Mouse (Mus musculus) MEL (cell line): ENCODE results near the gene Olfr6. TPM values are rescaled to one million over a fixed set of nuclear protein-coding genes. Genes with fewer than 3 reads are reported as not detected.

Experiments
- DNase-seq: peaks from one replicate; pipeline ENCODE4 v3.0.0; 2011; ENCODE audit warnings: low read depth, low spot score
- H3K27ac ChIP-seq: 2 replicates; pipeline ENCODE4 v1.5.1; 2012; ENCODE audit warnings: low read depth, mild to moderate bottlenecking, control low read depth, low read length, moderate library complexity; ENCODE audit not compliant: control insufficient read depth
- H3K27me3 ChIP-seq, 2 experiments: fragments of 150-350 bp in 1 of 2; sonication (generic) in 1 of 2; 2 replicates each; pipeline ENCODE4 v1.6.1; 2012; ENCODE audit warnings: low read length in 2 of 2, mild to moderate bottlenecking in 2 of 2, improper control_type of control experiment in 1 of 2, moderate library complexity in 1 of 2; ENCODE audit not compliant: insufficient read depth in 2 of 2, control insufficient read depth in 1 of 2
- H3K36me3 ChIP-seq, 2 experiments: 2 replicates each; pipeline ENCODE4 v1.6.1; 2012 to 2014; ENCODE audit warnings: low read length in 2 of 2, improper control_type of control experiment in 1 of 2, inconsistent platforms in 1 of 2, mild to moderate bottlenecking in 1 of 2; ENCODE audit not compliant: insufficient read depth in 2 of 2, control insufficient read depth in 1 of 2
- H3K4me1 ChIP-seq, 2 experiments: fragments of 150-350 bp in 1 of 2; sonication (generic) in 1 of 2; 2 replicates each; pipeline ENCODE4 v1.6.1; 2012; ENCODE audit warnings: low read length in 2 of 2, improper control_type of control experiment in 1 of 2, mild to moderate bottlenecking in 1 of 2; ENCODE audit not compliant: insufficient read depth in 2 of 2, control insufficient read depth in 1 of 2
- H3K4me3 ChIP-seq, 2 experiments: fragments of 150-350 bp in 1 of 2; sonication (generic) in 1 of 2; 2 replicates each; pipeline ENCODE4 v1.5.1; 2012; ENCODE audit warnings: low read depth in 2 of 2, low read length in 2 of 2, mild to moderate bottlenecking in 2 of 2, moderate library complexity in 2 of 2, control low read depth in 1 of 2, improper control_type of control experiment in 1 of 2; ENCODE audit not compliant: control insufficient read depth in 1 of 2, insufficient read depth in 1 of 2
- H3K79me2 ChIP-seq: 2 replicates; pipeline ENCODE4 v1.6.1; 2012; ENCODE audit warnings: mild to moderate bottlenecking, low read length, moderate library complexity; ENCODE audit not compliant: control insufficient read depth, poor library complexity, insufficient read depth
- H3K9ac ChIP-seq: 2 replicates; pipeline ENCODE4 v1.6.1; 2012; ENCODE audit warnings: low read depth, mild to moderate bottlenecking, control low read depth, low read length, moderate library complexity; ENCODE audit not compliant: control insufficient read depth, poor library complexity, severe bottlenecking
- H3K9me3 ChIP-seq: fragments of 150-350 bp; sonication (generic); replicated peaks from 2 replicates; pipeline ENCODE4 v1.6.1; 2012; ENCODE audit warnings: mild to moderate bottlenecking, low read length, improper control_type of control experiment, moderate library complexity; ENCODE audit not compliant: insufficient read depth
- CTCF ChIP-seq, 3 experiments: IDR thresholded peaks in 2 of 3; conservative IDR thresholded peaks in 1 of 3; 2 replicates each; pipeline ENCODE4 v1.5.1; 2011 to 2012; ENCODE audit warnings: low read length in 3 of 3, low read depth in 2 of 3, mild to moderate bottlenecking in 2 of 3, improper control_type of control experiment in 1 of 3, inconsistent platforms in 1 of 3, mixed read lengths in 1 of 3, moderate library complexity in 1 of 3; ENCODE audit not compliant: control insufficient read depth in 1 of 3, insufficient read depth in 1 of 3, poor library complexity in 1 of 3, severe bottlenecking in 1 of 3
- EP300 ChIP-seq, 2 experiments: IDR thresholded peaks; 2 replicates each; pipeline ENCODE4 v1.6.1; 2011; ENCODE audit warnings: improper control_type of control experiment in 2 of 2, low read length in 2 of 2, low read depth in 1 of 2, mild to moderate bottlenecking in 1 of 2
- ETS1 ChIP-seq: IDR thresholded peaks from 2 replicates; pipeline ENCODE4 v1.6.1; 2012; ENCODE audit warnings: low read depth, mild to moderate bottlenecking, inconsistent platforms, low read length, improper control_type of control experiment, moderate library complexity
- GATA1 ChIP-seq: IDR thresholded peaks from 2 replicates; pipeline ENCODE4 v1.6.1; 2011; ENCODE audit warnings: low read depth, low read length, improper control_type of control experiment
- MAZ ChIP-seq: IDR thresholded peaks from 2 replicates; pipeline ENCODE4 v1.6.1; 2012; ENCODE audit warnings: low read depth, mild to moderate bottlenecking, inconsistent platforms, low read length, improper control_type of control experiment
- MEF2A ChIP-seq: IDR thresholded peaks from 2 replicates; pipeline ENCODE4 v1.6.1; 2014; ENCODE audit warnings: low read depth, mild to moderate bottlenecking, inconsistent platforms, low read length, improper control_type of control experiment; ENCODE audit not compliant: poor library complexity, insufficient replicate concordance, severe bottlenecking; ENCODE audit errors: extremely low read depth
- MYB ChIP-seq: IDR thresholded peaks from 2 replicates; pipeline ENCODE4 v1.6.1; 2011; ENCODE audit warnings: mild to moderate bottlenecking, low read depth, low read length, improper control_type of control experiment
- RCOR1 ChIP-seq: IDR thresholded peaks from 2 replicates; pipeline ENCODE4 v1.6.1; 2012; ENCODE audit warnings: low read depth, mild to moderate bottlenecking, inconsistent platforms, low read length, improper control_type of control experiment
- SIN3A ChIP-seq: IDR thresholded peaks from 2 replicates; pipeline ENCODE4 v1.6.1; 2012; ENCODE audit warnings: low read length, improper control_type of control experiment, inconsistent platforms
- TAL1 ChIP-seq: IDR thresholded peaks from 2 replicates; pipeline ENCODE4 v1.6.1; 2012; ENCODE audit warnings: mild to moderate bottlenecking, inconsistent platforms, low read length, moderate library complexity, mixed read lengths
- TCF12 ChIP-seq: IDR thresholded peaks from 2 replicates; pipeline ENCODE4 v1.6.1; 2014; ENCODE audit warnings: low read depth, mild to moderate bottlenecking, inconsistent platforms, low read length, improper control_type of control experiment, moderate library complexity
- ZKSCAN1 ChIP-seq: IDR thresholded peaks from 2 replicates; pipeline ENCODE4 v1.6.1; 2012; ENCODE audit warnings: low read depth, mild to moderate bottlenecking, inconsistent platforms, low read length, improper control_type of control experiment, moderate library complexity
- ZMIZ1 ChIP-seq: IDR thresholded peaks from 2 replicates; pipeline ENCODE4 v1.6.1; 2012; ENCODE audit warnings: low read depth, mild to moderate bottlenecking, inconsistent platforms, low read length, improper control_type of control experiment, moderate library complexity
- polyA plus RNA-seq, 2 experiments: library from polyadenylated mRNA; stranded (reverse) in 1 of 2; unstranded in 1 of 2; fragments of >175 nt in 1 of 2; fragments of >200 nt in 1 of 2; gene quantifications; 2 replicates each; pipeline versions ENCODE4 v1.2.1 to v1.2.4; 2012; ENCODE audit warnings: low replicate concordance in 2 of 2, low read depth in 1 of 2; ENCODE audit not compliant: insufficient read length in 2 of 2, insufficient read depth in 1 of 2, missing spikeins in 1 of 2
- total RNA-seq: library from RNA; depleted of rRNA; stranded (reverse); fragments of 300-350 nt; gene quantifications from 2 replicates; pipeline ENCODE4 v1.2.3, GENCODE M21; 2012

Olfr6 gene
- total and polyA plus RNA-seq, 3 experiments, result not detected

DNA sequence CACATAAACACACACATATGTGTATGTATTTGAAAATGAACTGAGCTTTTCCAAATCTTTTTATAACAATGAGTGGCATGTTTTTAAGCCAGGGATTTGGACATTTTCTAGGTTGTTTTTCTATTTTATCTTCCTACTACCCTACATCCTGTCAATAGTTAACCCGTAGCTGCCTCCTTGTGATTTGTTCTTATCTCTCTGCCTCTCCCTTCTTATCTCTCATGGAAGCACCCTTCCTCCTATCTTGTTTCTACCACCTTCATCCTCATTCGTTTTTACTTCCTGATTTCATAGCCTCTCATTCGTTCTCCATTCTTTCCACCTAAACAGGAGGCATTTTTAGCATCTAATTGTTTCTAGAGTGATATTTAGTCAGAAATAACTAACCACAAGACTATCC is 40.4 kb upstream of the Olfr6 start:
- Histone ChIP-seq H3K9me3 (no peaks in the 10 kb centered on the region), H3K27ac (no peak overlapping the region), H3K36me3 (peaks cover 0 to 2% of the 10 kb centered on the region in 2 experiments; a peak in 1 of 4 replicates), H3K9ac (no peak overlapping the region), H3K4me1 (no peaks in the 10 kb centered on the region; a peak in 1 of 4 replicates), H3K27me3 (no peaks in the 10 kb centered on the region), H3K4me3 (no peak overlapping the region), H3K79me2 (no peaks in the 10 kb centered on the region)
- DNase-seq, result peak; percentile 16
- TF ChIP-seq EP300 (IDR thresholded peaks at IDR 0.05; ENCODE audit: low read depth in 1 of 2, low read length in 2 of 2), result peak; percentile 63 to 80
- TF ChIP-seq MYB, result no peak
- TF ChIP-seq ETS1, result 0 out of 2 replicates have a peak, but pooled peaks have one; percentile 38
- TF ChIP-seq RCOR1, result 0 out of 2 replicates have a peak, but pooled peaks have one; percentile 34
- TF ChIP-seq GATA1, result peak; percentile 85
- TF ChIP-seq TAL1, result peak; percentile 28
- TF ChIP-seq TCF12, result peak; percentile 89
- no peak for TF ChIP-seq ZMIZ1

GRCm38 (mm10) chr7:107000798-107001197 is 37.1 kb upstream of the Olfr6 start:
- TF ChIP-seq TCF12, result no peak
- H3K4me3 ChIP-seq, result no peak overlapping the region
- H3K27me3 ChIP-seq, result no peaks in the 10 kb centered on the region
- no peaks in the 10 kb centered on the region for H3K79me2 ChIP-seq
- no peaks in the 10 kb centered on the region for H3K9me3 ChIP-seq
- H3K36me3 ChIP-seq, result peaks cover 0 to 2% of the 10 kb centered on the region in 2 experiments; a peak in 1 of 4 replicates
- H3K9ac ChIP-seq, result no peak overlapping the region
- no peak for DNase-seq
- no peak overlapping the region for H3K27ac ChIP-seq
- no peaks in the 10 kb centered on the region; a peak in 1 of 4 replicates for H3K4me1 ChIP-seq

- H3K27ac ChIP-seq, result no peak overlapping the region
- no peaks in the 10 kb centered on the region for H3K79me2 ChIP-seq
- peak; percentile 7 for DNase-seq
- no peak overlapping the region for H3K4me3 ChIP-seq
- H3K36me3 ChIP-seq, result no peaks in the 10 kb centered on the region
- H3K27me3 ChIP-seq, result no peaks in the 10 kb centered on the region
- no peak for TF ChIP-seq SIN3A
- TF ChIP-seq CTCF (IDR thresholded peaks at IDR 0.05 in 2 of 3, conservative IDR thresholded peaks at IDR 0.05 in 1 of 3; ENCODE audit: control insufficient read depth in 1 of 3, insufficient read depth in 1 of 3, low read depth in 2 of 3, low read length in 3 of 3, poor library complexity in 1 of 3, severe bottlenecking in 1 of 3), result no peak
- no peak for TF ChIP-seq MAZ
- no peak for TF ChIP-seq MEF2A
- TF ChIP-seq ZKSCAN1, result no peak
- TF ChIP-seq, all 39 proteins: peak for 0
- H3K9me3 ChIP-seq, result no peaks in the 10 kb centered on the region
- H3K4me1 ChIP-seq, result no peaks in the 10 kb centered on the region
- H3K9ac ChIP-seq, result 0 out of 2 replicates have a peak overlapping the region, but pooled peaks have one; percentile 37
Observed at GRCm38 (mm10) chr7:106985236-106985635, 21.5 kb upstream of the Olfr6 start.
